Mouse (Mus musculus) hindbrain, embryonic 15.5 days (tissue): ENCODE data around the gene Tctex1d2. TPM values are rescaled to one million over a fixed set of nuclear protein-coding genes. Genes with fewer than 3 reads are reported as not detected.

Experiments
- ATAC-seq: fragments of 200-750 bp; cut with Nextera tagmentation; 2 replicates; pipeline ENCODE4 v1.8.0; 2017; ENCODE audit warnings: low read depth, moderate number of reproducible peaks, moderate TSS enrichment; ENCODE audit not compliant: low FRiP score
- H3K27ac ChIP-seq: fragments of 300-500 bp; sonication (generic); replicated peaks from 2 replicates; pipeline ENCODE4 v1.5.1; 2015; ENCODE audit warnings: mild to moderate bottlenecking, inconsistent platforms
- H3K27me3 ChIP-seq: fragments of 300-500 bp; sonication (generic); 2 replicates; pipeline ENCODE4 v1.6.1; 2015; ENCODE audit warnings: control low read depth, inconsistent platforms
- H3K36me3 ChIP-seq: fragments of 300-500 bp; sonication (generic); 2 replicates; pipeline ENCODE4 v1.6.1; 2015; ENCODE audit warnings: control low read depth, inconsistent platforms
- H3K4me1 ChIP-seq: fragments of 300-500 bp; sonication (generic); replicated peaks from 2 replicates; pipeline ENCODE4 v1.6.1; 2015; ENCODE audit warnings: control low read depth, inconsistent platforms
- H3K4me2 ChIP-seq: fragments of 300-500 bp; sonication (generic); 2 replicates; pipeline ENCODE4 v1.6.1; 2015; ENCODE audit warnings: moderate library complexity, mild to moderate bottlenecking, inconsistent platforms
- H3K4me3 ChIP-seq: fragments of 300-500 bp; sonication (generic); 2 replicates; pipeline ENCODE4 v1.5.1; 2015; ENCODE audit warnings: mild to moderate bottlenecking, inconsistent platforms
- H3K9ac ChIP-seq: fragments of 300-500 bp; sonication (generic); 2 replicates; pipeline ENCODE4 v1.6.1; 2015; ENCODE audit warnings: inconsistent platforms
- H3K9me3 ChIP-seq: fragments of 300-500 bp; sonication (generic); 2 replicates; pipeline ENCODE4 v1.6.1; 2016; ENCODE audit warnings: control low read depth, inconsistent platforms
- WGBS: fragments of 180-500 bp; shearing (Covaris S2); methylation state at CpG from one replicate; pipeline ENCODE4 v1.1.7; 2015; 5-methylcytosine and 5-hydroxymethylcytosine counted together
- polyA plus RNA-seq: library from polyadenylated mRNA; unstranded; fragments of >200 nt; fragmentation: Nextera tagmentation; extraction: Ambion mirVana; gene quantifications from 2 replicates; pipeline ENCODE4 v1.2.1, GENCODE M21; 2015

Gene Tctex1d2
- 34.5 and 39.0 TPM in 2 replicates for polyA plus RNA-seq

DNA sequence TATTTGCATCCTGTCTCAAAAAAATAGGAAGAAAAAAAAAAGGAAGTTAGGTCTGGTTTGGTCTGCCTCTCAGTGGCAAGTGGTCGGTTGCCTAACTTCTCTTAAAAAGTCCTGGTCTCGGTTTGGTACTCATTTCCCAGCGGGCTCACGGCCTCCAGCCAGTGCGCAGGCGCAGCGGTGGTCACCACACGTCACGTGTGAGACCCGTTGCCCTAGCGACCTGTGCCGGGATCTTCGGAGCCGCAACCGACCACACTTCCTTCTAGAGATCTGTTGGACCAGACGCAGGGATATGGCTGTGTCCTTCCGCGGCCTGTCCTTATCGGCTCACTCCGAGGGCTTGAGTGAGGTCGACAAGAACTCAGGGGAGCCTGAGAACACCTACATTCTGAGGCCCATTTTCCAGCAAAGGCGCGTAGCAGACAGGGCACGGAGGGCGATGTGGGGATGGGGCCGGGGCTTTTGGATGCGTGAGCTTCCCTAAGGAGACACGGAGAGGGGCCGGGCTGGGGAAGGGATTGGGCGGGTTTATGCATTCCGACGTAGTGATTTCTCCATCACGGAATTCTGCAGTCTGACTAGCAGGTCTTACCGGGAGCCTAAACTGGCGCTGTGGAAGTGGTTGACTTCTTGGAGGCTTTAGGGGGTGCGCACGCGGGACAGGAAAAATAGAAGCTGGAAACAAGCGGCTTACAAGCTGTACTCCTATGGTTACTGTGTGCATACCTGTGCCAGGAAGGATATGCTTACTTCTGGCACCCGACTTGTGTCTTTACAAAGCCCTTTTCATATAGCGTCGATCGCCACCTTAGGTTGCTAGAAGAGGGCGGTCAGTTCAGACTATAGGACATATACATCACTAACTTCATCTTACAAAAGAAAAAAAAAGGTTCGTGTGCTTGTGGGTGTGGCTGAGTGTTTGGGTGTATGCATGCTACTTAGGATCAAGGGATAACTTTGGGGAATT lies at the start of gene Tctex1d2:
Gene Tctex1d2 (plus strand): TSS at position 186 of the 967 bp plus-strand sequence.
- Histone ChIP-seq H3K4me1 (peaks cover 12% of the 10 kb centered on the region), H3K4me3 (peak within 1 kb of the TSS; percentile 66), H3K9ac (peak within 1 kb of the TSS; percentile 73), H3K4me2 (peak within 1 kb of the TSS; percentile 66), H3K36me3 (no peaks in the 10 kb centered on the region), H3K27me3 (no peaks in the 10 kb centered on the region), H3K27ac (peak within 1 kb of the TSS; percentile 93), H3K9me3 (no peaks in the 10 kb centered on the region)
- peak; percentile 96 for ATAC-seq
- WGBS = under 1% methylated on average over 45 of the region's 45 CpGs

DNA sequence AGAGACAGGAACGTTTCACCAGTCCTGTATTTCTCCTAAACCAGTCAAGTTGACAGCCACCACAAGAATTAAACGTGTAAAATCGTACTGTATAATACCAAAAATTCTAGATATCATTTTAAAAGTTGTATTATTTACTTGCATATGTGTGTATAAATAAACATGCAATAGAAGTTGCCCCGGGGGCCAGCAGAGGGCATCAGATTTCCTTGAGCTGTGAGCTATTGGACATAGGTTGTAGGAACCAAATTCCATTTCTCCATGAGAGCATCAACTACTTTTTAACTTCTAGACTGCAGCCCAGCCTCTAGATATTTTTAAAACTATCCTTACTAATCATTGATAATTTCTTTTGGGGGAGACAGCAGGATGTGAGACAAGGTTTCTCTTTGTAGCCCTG lies 48.2 kb upstream of the Tctex1d2 start:
- Histone ChIP-seq H3K9ac (no peak overlapping the region), H3K36me3 (peaks cover 59% of the 10 kb centered on the region)
- 92% methylated on average over 4 of the region's 4 CpGs for WGBS

GRCm38 (mm10) chr16:32379575-32379974 lies 39.9 kb upstream of the Tctex1d2 start:
- Histone ChIP-seq H3K36me3 (peaks cover 78% of the 10 kb centered on the region), H3K9ac (no peak overlapping the region), H3K4me1 (no peaks in the 10 kb centered on the region), H3K27ac (no peak overlapping the region), H3K9me3 (no peaks in the 10 kb centered on the region), H3K4me3 (no peak overlapping the region), H3K27me3 (no peaks in the 10 kb centered on the region), H3K4me2 (no peak overlapping the region)
- 99% methylated on average over 2 of the region's 2 CpGs for WGBS
- ATAC-seq = no peak

More for the DNA sequence above, 48.2 kb upstream of the Tctex1d2 start:
- no peak for ATAC-seq
- Histone ChIP-seq H3K27ac (no peak overlapping the region), H3K4me2 (no peak overlapping the region), H3K27me3 (no peaks in the 10 kb centered on the region), H3K4me1 (no peaks in the 10 kb centered on the region), H3K9me3 (no peaks in the 10 kb centered on the region), H3K4me3 (no peak overlapping the region)

GRCm38 (mm10) chr16:32382901-32383300 lies 36.6 kb upstream of the Tctex1d2 start:
- Histone ChIP-seq H3K36me3 (peaks cover 77% of the 10 kb centered on the region), H3K4me3 (no peak overlapping the region)

GRCm38 (mm10) chr16:32384885-32385284 lies 34.6 kb upstream of the Tctex1d2 start:
- H3K9ac ChIP-seq = no peak overlapping the region
- no peak overlapping the region for H3K4me2 ChIP-seq
- ATAC-seq = no peak
- no peaks in the 10 kb centered on the region for H3K9me3 ChIP-seq
- no peak overlapping the region for H3K4me3 ChIP-seq
- H3K27ac ChIP-seq = no peak overlapping the region
- no peaks in the 10 kb centered on the region for H3K27me3 ChIP-seq
- 98% methylated on average over 2 of the region's 2 CpGs for WGBS
- peaks cover 58% of the 10 kb centered on the region for H3K36me3 ChIP-seq
- no peaks in the 10 kb centered on the region for H3K4me1 ChIP-seq

More at GRCm38 (mm10) chr16:32382901-32383300, 36.6 kb upstream of the Tctex1d2 start:
- Histone ChIP-seq H3K9ac (no peak overlapping the region), H3K4me1 (no peaks in the 10 kb centered on the region), H3K27ac (no peak overlapping the region), H3K4me2 (no peak overlapping the region), H3K9me3 (no peaks in the 10 kb centered on the region), H3K27me3 (no peaks in the 10 kb centered on the region)
- no peak for ATAC-seq

DNA sequence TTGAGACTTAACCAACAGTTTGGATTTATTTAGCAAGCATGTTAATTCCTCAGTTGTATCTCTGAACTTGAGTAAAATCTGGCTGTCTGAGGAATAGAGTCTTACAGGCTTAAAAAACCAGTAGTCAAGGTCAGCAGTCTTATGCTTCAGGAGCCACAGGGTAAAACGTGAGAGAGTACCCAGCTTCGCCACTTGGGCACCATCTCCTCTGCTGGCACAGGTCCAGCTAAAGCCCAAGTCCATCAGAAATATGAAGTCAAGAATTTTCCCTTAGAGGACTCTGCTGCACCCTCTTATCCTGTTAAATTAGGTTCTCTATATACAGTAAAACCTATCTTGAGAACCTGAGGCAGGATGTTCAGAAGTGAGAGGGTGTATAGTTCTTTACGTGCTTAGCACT lies 32.7 kb upstream of the Tctex1d2 start:
- Histone ChIP-seq H3K9ac (no peak overlapping the region), H3K27me3 (no peaks in the 10 kb centered on the region), H3K4me1 (no peaks in the 10 kb centered on the region), H3K4me3 (no peak overlapping the region), H3K36me3 (peaks cover 58% of the 10 kb centered on the region), H3K4me2 (no peak overlapping the region), H3K27ac (no peak overlapping the region), H3K9me3 (no peaks in the 10 kb centered on the region)
- no peak for ATAC-seq
- 80% methylated on average over 3 of the region's 3 CpGs for WGBS

DNA sequence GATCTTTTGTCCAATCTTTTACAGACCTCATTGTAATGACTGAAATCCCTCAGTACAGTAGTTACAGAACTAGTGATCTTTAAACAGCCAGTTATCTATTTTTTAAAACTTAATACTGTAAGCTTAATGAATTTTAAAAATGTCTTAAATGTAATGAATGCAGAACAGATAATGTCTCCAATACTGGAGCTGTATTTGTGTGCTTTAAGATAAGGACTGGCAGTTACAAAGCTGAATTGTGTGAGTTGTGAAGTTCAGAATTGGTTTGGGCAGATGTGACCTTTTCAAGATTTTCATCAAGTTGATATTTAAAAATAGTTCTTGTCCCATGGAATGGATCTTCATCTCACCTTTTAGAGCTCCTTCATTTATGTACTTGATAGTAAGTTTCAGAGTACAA lies 30.5 kb upstream of the Tctex1d2 start:
- H3K9me3 ChIP-seq = no peaks in the 10 kb centered on the region
- no peak overlapping the region for H3K27ac ChIP-seq
- no peak overlapping the region for H3K9ac ChIP-seq
- H3K4me2 ChIP-seq = no peak overlapping the region
- no peak for ATAC-seq
- no peaks in the 10 kb centered on the region for H3K27me3 ChIP-seq
- peaks cover 45% of the 10 kb centered on the region for H3K36me3 ChIP-seq
- no peak overlapping the region for H3K4me3 ChIP-seq
- H3K4me1 ChIP-seq = no peaks in the 10 kb centered on the region

DNA sequence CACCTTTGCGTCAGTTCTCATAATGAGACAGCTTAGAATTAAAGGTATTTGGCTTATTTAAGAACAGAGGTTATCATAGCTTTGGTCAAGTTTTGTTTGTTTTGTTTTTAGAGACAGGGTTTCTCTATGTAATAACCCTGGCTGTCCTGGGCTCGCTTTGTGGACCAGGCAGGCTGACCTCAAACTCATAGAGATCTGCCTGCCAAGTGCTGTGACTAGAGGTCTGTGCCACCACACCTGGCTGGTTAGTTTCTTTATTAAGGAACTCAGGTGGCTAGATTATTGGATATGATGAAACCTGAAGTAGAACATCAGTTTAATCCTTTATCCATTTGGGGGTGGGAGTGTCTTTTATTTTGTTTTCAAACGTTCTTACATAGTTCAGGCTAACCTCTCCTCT lies 29.7 kb upstream of the Tctex1d2 start:
- H3K9ac ChIP-seq = no peak overlapping the region
- whole genome bisulfite sequencing = 97% methylated on average over 3 of the region's 3 CpGs
- peaks cover 42% of the 10 kb centered on the region for H3K36me3 ChIP-seq
- H3K27me3 ChIP-seq = no peaks in the 10 kb centered on the region
- H3K9me3 ChIP-seq = no peaks in the 10 kb centered on the region
- H3K4me1 ChIP-seq = no peaks in the 10 kb centered on the region
- H3K27ac ChIP-seq = no peak overlapping the region
- no peak overlapping the region for H3K4me3 ChIP-seq
- H3K4me2 ChIP-seq = no peak overlapping the region
- ATAC-seq = no peak

GRCm38 (mm10) chr16:32390882-32391281 lies 28.6 kb upstream of the Tctex1d2 start:
- 97% methylated on average over 3 of the region's 3 CpGs for WGBS
- Histone ChIP-seq H3K4me2 (no peak overlapping the region), H3K27me3 (no peaks in the 10 kb centered on the region), H3K4me1 (no peaks in the 10 kb centered on the region), H3K9me3 (no peaks in the 10 kb centered on the region), H3K9ac (no peak overlapping the region), H3K27ac (no peak overlapping the region), H3K36me3 (peaks cover 33% of the 10 kb centered on the region), H3K4me3 (no peak overlapping the region)
- no peak for ATAC-seq

GRCm38 (mm10) chr16:32395679-32396540 lies 23.6 kb upstream of the Tctex1d2 start:
- Histone ChIP-seq H3K9me3 (no peaks in the 10 kb centered on the region), H3K36me3 (peaks cover 15% of the 10 kb centered on the region), H3K27ac (no peak overlapping the region), H3K4me1 (no peaks in the 10 kb centered on the region), H3K4me2 (no peak overlapping the region), H3K4me3 (no peak overlapping the region), H3K9ac (no peak overlapping the region), H3K27me3 (no peaks in the 10 kb centered on the region)
- no peak for ATAC-seq
- 73% methylated on average over 6 of the region's 6 CpGs for WGBS

GRCm38 (mm10) chr16:32396541-32396835 lies 23.0 kb upstream of the Tctex1d2 start:
- ATAC-seq = no peak
- 59% methylated on average over 3 of the region's 3 CpGs for WGBS

GRCm38 (mm10) chr16:32398206-32398605 lies 21.3 kb upstream of the Tctex1d2 start:
- H3K4me1 ChIP-seq = no peaks in the 10 kb centered on the region
- H3K27me3 ChIP-seq = no peaks in the 10 kb centered on the region
- H3K9ac ChIP-seq = no peak overlapping the region
- no peak overlapping the region for H3K4me3 ChIP-seq
- WGBS = 75% methylated on average over 3 of the region's 3 CpGs
- ATAC-seq = no peak
- no peaks in the 10 kb centered on the region for H3K9me3 ChIP-seq
- peaks cover under 1% of the 10 kb centered on the region for H3K36me3 ChIP-seq
- no peak overlapping the region for H3K27ac ChIP-seq
- H3K4me2 ChIP-seq = no peak overlapping the region

More at GRCm38 (mm10) chr16:32396541-32396835, 23.0 kb upstream of the Tctex1d2 start:
- Histone ChIP-seq H3K4me3 (no peak overlapping the region), H3K4me1 (no peaks in the 10 kb centered on the region), H3K4me2 (no peak overlapping the region), H3K9me3 (no peaks in the 10 kb centered on the region), H3K27ac (no peak overlapping the region), H3K9ac (no peak overlapping the region), H3K36me3 (peaks cover 9% of the 10 kb centered on the region), H3K27me3 (no peaks in the 10 kb centered on the region)
